Mouse (Mus musculus): ENCODE measurements around the gene D17Wsu92e.

- TF ChIP-seq CTCF (IDR thresholded peaks at IDR 0.05; ENCODE audit: low read depth, low read length) (no peak), POLR2A (IDR thresholded peaks at IDR 0.05; ENCODE audit: extremely low read depth, insufficient read depth, low read length) (no peak)
These were observed 96.1 kb downstream of the D17Wsu92e start for GRCm38 (mm10) chr17:27724327-27724726.
